Mouse (Mus musculus) bone marrow, adult 2 months (tissue): Measurements from ENCODE around the gene Scnn1b. TPM values are rescaled to one million over a fixed set of nuclear protein-coding genes. Genes with fewer than 3 reads are reported as not detected.

Experiments used
- H3K27ac ChIP-seq: fragments of 200-500 bp; 2 replicates; pipeline ENCODE4 v1.5.1; 2012; ENCODE audit warnings: low read depth, mild to moderate bottlenecking, control low read depth, inconsistent platforms, low read length; ENCODE audit not compliant: control insufficient read depth, poor library complexity, insufficient read depth
- H3K4me1 ChIP-seq: fragments of 200-500 bp; 2 replicates; pipeline ENCODE4 v1.6.1; 2011; ENCODE audit warnings: low read length; ENCODE audit not compliant: control insufficient read depth, insufficient read depth
- H3K4me3 ChIP-seq: fragments of 200-500 bp; replicated peaks from 2 replicates; pipeline ENCODE3; 2011; ENCODE audit warnings: mild to moderate bottlenecking, low read depth, low read length, control low read depth; ENCODE audit not compliant: control insufficient read depth
- CTCF ChIP-seq: fragments of 200-500 bp; IDR thresholded peaks from 2 replicates; pipeline ENCODE4 v1.5.1; 2011; ENCODE audit warnings: low read length, control low read depth; ENCODE audit not compliant: control insufficient read depth, insufficient read depth
- POLR2A ChIP-seq: fragments of 200-500 bp; IDR thresholded peaks from 2 replicates; pipeline ENCODE4 v1.6.1; 2011; ENCODE audit warnings: low read depth, mild to moderate bottlenecking, control low read depth, low read length, borderline replicate concordance; ENCODE audit not compliant: control insufficient read depth
- WGBS: fragments of 180-500 bp; shearing (Covaris S2); methylation state at CpG from one replicate; pipeline ENCODE4 v1.1.7; 2018; 5-methylcytosine and 5-hydroxymethylcytosine counted together
- polyA plus RNA-seq: library from polyadenylated mRNA; stranded (reverse); fragments of >200 nt; gene quantifications from 2 replicates; pipeline ENCODE4 v1.2.4, GENCODE M21; 2011; ENCODE audit warnings: low replicate concordance; ENCODE audit not compliant: missing spikeins, insufficient read depth, insufficient read length

The Scnn1b gene
- polyA plus RNA-seq, 1 experiment = 0.77 TPM

GRCm38 (mm10) chr7:121934346-121934745 is 69.5 kb downstream of the Scnn1b start:
- TF ChIP-seq POLR2A (no peak), CTCF (no peak)
- Histone ChIP-seq H3K4me1 (no peaks in the 10 kb centered on the region), H3K4me3 (no peak overlapping the region), H3K27ac (no peak overlapping the region)
- 48% methylated on average over 2 of the region's 2 CpGs for WGBS

- no peak overlapping the region for H3K4me3 ChIP-seq
- TF ChIP-seq POLR2A (no peak), CTCF (no peak)
- 87% methylated on average over 12 of the region's 12 CpGs for WGBS
- no peak overlapping the region for H3K27ac ChIP-seq
- no peaks in the 10 kb centered on the region for H3K4me1 ChIP-seq
Measured at GRCm38 (mm10) chr7:121935906-121936794, 71.3 kb downstream of the Scnn1b start.

GRCm38 (mm10) chr7:121936861-121937630 is 72.2 kb downstream of the Scnn1b start:
- no peak overlapping the region for H3K4me3 ChIP-seq
- no peak overlapping the region for H3K27ac ChIP-seq
- H3K4me1 ChIP-seq = no peaks in the 10 kb centered on the region
- WGBS = 82% methylated on average over 14 of the region's 14 CpGs
- no peak for TF ChIP-seq POLR2A
- TF ChIP-seq CTCF = no peak

GRCm38 (mm10) chr7:121938124-121938891 is 73.5 kb downstream of the Scnn1b start:
- WGBS = 87% methylated on average over 8 of the region's 8 CpGs
- Histone ChIP-seq H3K27ac (no peak overlapping the region), H3K4me1 (no peaks in the 10 kb centered on the region), H3K4me3 (no peak overlapping the region)
- no peak for TF ChIP-seq POLR2A

GRCm38 (mm10) chr7:121939244-121939643 is 74.4 kb downstream of the Scnn1b start:
- Histone ChIP-seq H3K4me3 (no peak overlapping the region), H3K4me1 (no peaks in the 10 kb centered on the region), H3K27ac (no peak overlapping the region)
- WGBS = 80% methylated on average over 6 of the region's 6 CpGs
- TF ChIP-seq POLR2A (no peak), CTCF (no peak)

- no peak for TF ChIP-seq POLR2A
- no peak for TF ChIP-seq CTCF
- 61% methylated on average over 4 of the region's 4 CpGs for WGBS
- no peaks in the 10 kb centered on the region for H3K4me1 ChIP-seq
Measured at GRCm38 (mm10) chr7:121939729-121940128, 74.9 kb downstream of the Scnn1b start.

GRCm38 (mm10) chr7:121941016-121941415 is 76.2 kb downstream of the Scnn1b start:
- H3K27ac ChIP-seq = no peak overlapping the region

More at GRCm38 (mm10) chr7:121939729-121940128, 74.9 kb downstream of the Scnn1b start:
- Histone ChIP-seq H3K27ac (no peak overlapping the region), H3K4me3 (no peak overlapping the region)

More at GRCm38 (mm10) chr7:121941016-121941415, 76.2 kb downstream of the Scnn1b start:
- no peak overlapping the region for H3K4me3 ChIP-seq
- TF ChIP-seq POLR2A (no peak), CTCF (no peak)
- no peaks in the 10 kb centered on the region for H3K4me1 ChIP-seq
- WGBS = 89% methylated on average over 3 of the region's 3 CpGs
